In the genomic region with DNA sequence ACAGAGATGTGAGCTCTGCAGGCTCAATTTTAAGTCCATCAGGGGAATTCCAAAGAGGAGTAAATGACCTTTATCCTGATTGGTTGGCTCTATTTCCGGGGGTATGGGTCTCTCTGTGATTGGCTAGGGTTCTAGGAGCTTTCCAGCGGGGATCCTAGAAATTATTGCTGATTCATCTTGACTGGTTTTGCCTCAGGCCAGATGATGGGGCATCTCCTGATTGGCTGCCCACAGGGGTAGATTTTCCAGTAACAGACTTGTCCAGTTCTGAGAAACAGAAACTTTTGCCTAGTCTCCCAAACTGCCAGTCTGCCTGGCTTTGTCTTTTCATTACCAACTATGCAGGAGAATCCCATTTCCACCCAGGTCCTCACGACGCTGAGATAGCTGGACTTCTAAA, we compare ENCODE assay signal across 28 mouse cellular contexts.
DNase-seq lines count a peak whose midpoint lies in the region; ATAC-seq lines count a peak whose summit lies in the region.
"Had no signal": no experiment of that assay in that cellular context is flagged by ENCODE, and none has a peak within 500 bp of the region (broad histone marks: within the 10 kb centered on the region; RNA-seq: fewer than 3 reads in every experiment).

No protein-coding gene starts in this region.

- H3K4me1 ChIP-seq in embryonic facial prominence, embryonic 11.5 days (ENCODE audit: control insufficient read depth, insufficient read depth, low read length) = no peaks in the 10 kb centered on the region
- no peaks in the 10 kb centered on the region for H3K4me1 ChIP-seq in neural tube, embryonic 15.5 days
- H3K4me1 ChIP-seq: heart, embryonic 13.5 days; hindbrain, embryonic 10.5 days; hindbrain, embryonic 15.5 days; liver, embryonic 15.5 days; lung, embryonic 15.5 days; megakaryocyte, embryonic 14.5 days; midbrain, embryonic 12.5 days; neural tube, embryonic 13.5 days had no signal

- 79% methylated on average over 4 of the region's 4 CpGs for WGBS in embryonic facial prominence, embryonic 11.5 days
- WGBS in neural tube, embryonic 15.5 days = 77% methylated on average over 4 of the region's 4 CpGs

- no peaks in the 10 kb centered on the region for H3K27me3 ChIP-seq in embryonic facial prominence, embryonic 11.5 days (ENCODE audit: control insufficient read depth, insufficient read depth, low read length)
- no peaks in the 10 kb centered on the region for H3K27me3 ChIP-seq in neural tube, embryonic 15.5 days (replicated peaks)
- H3K27me3 ChIP-seq: heart, embryonic 13.5 days; hindbrain, embryonic 15.5 days; liver, embryonic 15.5 days; lung, embryonic 15.5 days; megakaryocyte, embryonic 14.5 days; midbrain, embryonic 12.5 days; neural tube, embryonic 13.5 days had no signal

- H3K9ac ChIP-seq in embryonic facial prominence, embryonic 11.5 days (replicated peaks; ENCODE audit: low read length) = no peak overlapping the region
- no peak overlapping the region for H3K9ac ChIP-seq in neural tube, embryonic 15.5 days (replicated peaks)
- H3K9ac ChIP-seq: heart, embryonic 13.5 days; hindbrain, embryonic 15.5 days; liver, embryonic 15.5 days; lung, embryonic 15.5 days; midbrain, embryonic 12.5 days; neural tube, embryonic 13.5 days had no signal

- no peak for ATAC-seq in embryonic facial prominence, embryonic 11.5 days (replicated peaks; ENCODE audit: insufficient number of reproducible peaks, low FRiP score, low TSS enrichment, low read depth)
- no peak for ATAC-seq in neural tube, embryonic 15.5 days (ENCODE audit: low FRiP score)
- ATAC-seq: forebrain, embryonic 14.5 days; inflammation-experienced regulatory T-cells, adult 6 months had no signal

- no peaks in the 10 kb centered on the region for H3K36me3 ChIP-seq in embryonic facial prominence, embryonic 11.5 days (replicated peaks; ENCODE audit: control insufficient read depth, insufficient read depth, low read depth, low read length)
- H3K36me3 ChIP-seq in neural tube, embryonic 15.5 days = no peaks in the 10 kb centered on the region
- H3K36me3 ChIP-seq: heart, embryonic 13.5 days; hindbrain, embryonic 10.5 days; hindbrain, embryonic 15.5 days; liver, embryonic 15.5 days; lung, embryonic 15.5 days; midbrain, embryonic 12.5 days; neural tube, embryonic 13.5 days had no signal

- H3K27ac ChIP-seq in embryonic facial prominence, embryonic 11.5 days (replicated peaks; ENCODE audit: low read depth, low read length) = no peak overlapping the region
- no peak overlapping the region for H3K27ac ChIP-seq in neural tube, embryonic 15.5 days (replicated peaks)
- H3K27ac ChIP-seq: heart, embryonic 13.5 days; hindbrain, embryonic 10.5 days; hindbrain, embryonic 15.5 days; liver, embryonic 15.5 days; lung, embryonic 15.5 days; midbrain, embryonic 12.5 days; neural tube, embryonic 13.5 days had no signal

- H3K4me2 ChIP-seq in embryonic facial prominence, embryonic 11.5 days (ENCODE audit: low read depth, low read length) = no peak overlapping the region
- H3K4me2 ChIP-seq in neural tube, embryonic 15.5 days = no peak overlapping the region
- H3K4me2 ChIP-seq: heart, embryonic 13.5 days; hindbrain, embryonic 15.5 days; liver, embryonic 15.5 days; lung, embryonic 15.5 days; midbrain, embryonic 12.5 days; neural tube, embryonic 13.5 days had no signal

- H3K9me3 ChIP-seq in embryonic facial prominence, embryonic 11.5 days (replicated peaks; ENCODE audit: control insufficient read depth, low read length) = no peaks in the 10 kb centered on the region
- no peaks in the 10 kb centered on the region for H3K9me3 ChIP-seq in neural tube, embryonic 15.5 days (replicated peaks)
- H3K9me3 ChIP-seq: heart, embryonic 13.5 days; hindbrain, embryonic 10.5 days; hindbrain, embryonic 15.5 days; liver, embryonic 15.5 days; lung, embryonic 15.5 days; midbrain, embryonic 12.5 days; neural tube, embryonic 13.5 days had no signal

- H3K4me3 ChIP-seq in embryonic facial prominence, embryonic 11.5 days (ENCODE audit: low read depth, low read length) = no peak overlapping the region
- no peak overlapping the region for H3K4me3 ChIP-seq in neural tube, embryonic 15.5 days (replicated peaks)
- H3K4me3 ChIP-seq: heart, embryonic 13.5 days; hindbrain, embryonic 10.5 days; hindbrain, embryonic 15.5 days; liver, embryonic 15.5 days; lung, embryonic 15.5 days; megakaryocyte, embryonic 14.5 days; midbrain, embryonic 12.5 days; neural tube, embryonic 13.5 days had no signal

- DNase-seq in testis, postnatal 14 days (ENCODE audit: low spot score) = peak; percentile 4
- DNase-seq in testis, postnatal 10 days (ENCODE audit: low spot score) = no peak
- DNase-seq in Muller cell, postnatal 12 days (ENCODE audit: inconsistent ontology term) = peak; percentile 47
- peak; percentile 2 for DNase-seq in embryonic facial prominence, embryonic 11.5 days (ENCODE audit: low spot score)
- no peak for DNase-seq in adrenal gland, postnatal 14 days
- no peak for DNase-seq in c-Kit-positive CD71-positive TER-119-positive erythroid progenitor cells, embryonic 14.5 days (ENCODE audit: low spot score)
- DNase-seq: adrenal gland, postnatal 10 days; cerebellum, adult 11-12 months; cerebellum, adult 9-11 months; heart, postnatal 10 days; kidney, adult 11 months; kidney, postnatal 14 days; layer of hippocampus, adult 9-11 months; lung, postnatal 36 days; spleen, adult 18-20 months; thymus, adult 2 months; thymus, postnatal 36 days had no signal

Comparison
In these comparisons a context has a peak if more than half of its experiments do, and no peak if none do; other contexts are left out.
1. DNase-seq: peak in testis, postnatal 14 days (single experiment), Muller cell, postnatal 12 days (single experiment) and embryonic facial prominence, embryonic 11.5 days (single experiment); none in testis, postnatal 10 days (single experiment), adrenal gland, postnatal 14 days (single experiment) and c-Kit-positive CD71-positive TER-119-positive erythroid progenitor cells, embryonic 14.5 days (single experiment).